Mouse (Mus musculus) brain, embryonic 14.5 days (tissue): Measurements from ENCODE around the gene Tdgf1.

Source experiments
- CTCF ChIP-seq: fragments of 200-500 bp; IDR thresholded peaks from 2 replicates; pipeline ENCODE4 v1.5.1; 2012; ENCODE audit warnings: inconsistent platforms, mild to moderate bottlenecking, moderate library complexity, borderline replicate concordance; ENCODE audit not compliant: insufficient read depth, insufficient read length; ENCODE audit errors: extremely low read depth
- POLR2A ChIP-seq: fragments of 200-500 bp; IDR thresholded peaks from 2 replicates; pipeline ENCODE4 v1.6.1; 2012; ENCODE audit warnings: mild to moderate bottlenecking, inconsistent platforms, borderline replicate concordance; ENCODE audit not compliant: poor library complexity, insufficient read depth, insufficient read length, severe bottlenecking; ENCODE audit errors: extremely low read depth

DNA sequence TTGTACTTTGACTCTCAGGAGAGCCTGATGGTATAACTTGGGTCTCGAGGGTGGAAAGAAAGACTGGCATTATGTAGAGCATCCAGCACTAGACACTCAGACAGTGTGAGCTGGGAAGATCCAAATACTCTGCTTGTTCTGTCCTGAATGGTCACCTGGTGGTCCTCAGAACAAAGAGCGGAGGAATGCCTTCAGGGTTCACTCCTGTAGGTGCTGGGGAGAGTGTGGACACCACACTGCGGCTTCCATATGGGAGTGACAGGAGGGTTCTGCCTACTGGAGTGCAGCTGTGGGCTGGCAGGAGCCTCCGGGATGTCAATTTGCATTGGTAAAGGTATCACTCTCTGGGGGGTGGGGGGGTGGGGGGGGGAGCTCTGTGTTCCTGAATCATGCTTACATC is 36.4 kb upstream of the Tdgf1 start:
- TF ChIP-seq CTCF: no peak
- TF ChIP-seq POLR2A: no peak
